Mouse (Mus musculus) lung, adult 2 months (tissue): Measurements from ENCODE around the gene B9d1.

Experiments
- CTCF ChIP-seq: fragments of 200-500 bp; IDR thresholded peaks from 2 replicates; pipeline ENCODE4 v1.5.1; 2011; ENCODE audit warnings: mild to moderate bottlenecking, low read length, control low read depth; ENCODE audit not compliant: insufficient read depth
- POLR2A ChIP-seq: fragments of 200-500 bp; IDR thresholded peaks from 2 replicates; pipeline ENCODE4 v1.6.1; 2011; ENCODE audit warnings: low read depth, mild to moderate bottlenecking, control low read depth, low read length, borderline replicate concordance; ENCODE audit errors: extremely low read depth

DNA sequence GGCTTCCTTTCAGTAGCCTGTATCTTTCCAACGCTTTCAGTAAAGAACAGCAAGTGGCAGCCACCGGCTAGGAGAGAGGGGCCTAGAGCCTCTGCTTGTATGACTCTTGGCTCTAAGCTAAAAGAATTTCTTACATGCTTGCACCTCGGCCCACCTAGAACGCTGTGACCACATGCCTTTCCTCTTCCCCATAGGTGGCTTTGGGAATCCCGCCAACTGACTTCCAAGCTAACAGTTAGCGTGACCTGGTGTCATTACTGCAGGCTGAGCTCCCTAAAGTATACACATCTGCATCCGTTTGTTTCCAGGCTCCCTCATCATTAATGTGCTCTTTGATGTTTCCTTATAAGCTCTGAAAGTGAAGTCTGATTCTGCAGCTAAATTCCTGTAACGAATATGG, 1.0 kb upstream of the B9d1 start:
- TF ChIP-seq POLR2A = no peak
- TF ChIP-seq CTCF = no peak
